Mouse (Mus musculus): ENCODE results near the gene Ulk2.
"Not testable (repeated sequence)": the region's sequence is repeated elsewhere in the genome, so short reads cannot be mapped to it uniquely, and the experiment has no call there.

Gene Ulk2

GRCm38 (mm10) chr11:61854988-61855411 lies at the start of gene Ulk2:
Gene Ulk2 (minus strand): TSS chr11:61855073.
- DNase-seq = peak; percentile 93

GRCm38 (mm10) chr11:61882183-61882582 lies 27.3 kb upstream of the Ulk2 start:
- DNase-seq = no peak

- no peak for DNase-seq
These were observed 25.0 kb upstream of the Ulk2 start for GRCm38 (mm10) chr11:61879921-61880320.

GRCm38 (mm10) chr11:61871881-61872280 lies 17.0 kb upstream of the Ulk2 start:
- no peak for DNase-seq

GRCm38 (mm10) chr11:61866856-61867255 lies 12.0 kb upstream of the Ulk2 start:
- no peak for DNase-seq

- DNase-seq = no peak
These were observed 7.1 kb upstream of the Ulk2 start for GRCm38 (mm10) chr11:61861781-61862547.

- DNase-seq = no peak
These were observed 4.4 kb upstream of the Ulk2 start for GRCm38 (mm10) chr11:61859316-61859715.

GRCm38 (mm10) chr11:61855539-61855938 lies 666 bp upstream of the Ulk2 start:
- DNase-seq = no peak

- DNase-seq = peak; percentile 87
These were observed 474 bp downstream of the Ulk2 start for GRCm38 (mm10) chr11:61854211-61854987.

GRCm38 (mm10) chr11:61853659-61854058 lies 1.2 kb downstream of the Ulk2 start:
- no peak for DNase-seq

- DNase-seq = no peak
These were observed 2.0 kb downstream of the Ulk2 start for GRCm38 (mm10) chr11:61852916-61853315.

- no peak for DNase-seq
These were observed 3.7 kb downstream of the Ulk2 start for GRCm38 (mm10) chr11:61851195-61851594.

GRCm38 (mm10) chr11:61840663-61841062 lies 14.2 kb downstream of the Ulk2 start:
- not testable (repeated sequence) for DNase-seq

- no peak for DNase-seq
These were observed 14.9 kb downstream of the Ulk2 start for GRCm38 (mm10) chr11:61839940-61840339.

- no peak for DNase-seq
These were observed 15.7 kb downstream of the Ulk2 start for GRCm38 (mm10) chr11:61839182-61839581.

GRCm38 (mm10) chr11:61809793-61810192 lies 45.1 kb downstream of the Ulk2 start:
- no peak for DNase-seq

- DNase-seq = no peak
These were observed 46.2 kb downstream of the Ulk2 start for GRCm38 (mm10) chr11:61808551-61809117.

- DNase-seq = no peak
These were observed 61.4 kb downstream of the Ulk2 start for GRCm38 (mm10) chr11:61793441-61793840.

GRCm38 (mm10) chr11:61788550-61788949 lies 66.3 kb downstream of the Ulk2 start:
- DNase-seq = no peak

GRCm38 (mm10) chr11:61782526-61782925 lies 72.3 kb downstream of the Ulk2 start:
- DNase-seq = not testable (repeated sequence)

GRCm38 (mm10) chr11:61774551-61775149 lies 80.2 kb downstream of the Ulk2 start:
- DNase-seq = no peak

GRCm38 (mm10) chr11:61761584-61762407 lies 93.1 kb downstream of the Ulk2 start, which contains the start of gene Prpsap2:
Gene Prpsap2 (minus strand): TSS chr11:61762088.
- DNase-seq = peak; percentile 100
